Mouse (Mus musculus) c-Kit-positive CD71-negative TER-119-negative erythroid progenitor cells, embryonic 14.5 days (primary cell): ENCODE measurements around the gene Traf5.

Source experiments
- DNase-seq: peaks from one replicate; pipeline ENCODE4 v3.0.0-alpha.2; 2013; ENCODE audit warnings: low read depth

Traf5 gene

GRCm38 (mm10) chr1:191974509-191975405 is 117.6 kb downstream of the Traf5 start:
- DNase-seq: no peak

GRCm38 (mm10) chr1:191969939-191970338 is 122.4 kb downstream of the Traf5 start:
- DNase-seq: no peak

- DNase-seq: peak; percentile 87
These were observed 127.4 kb downstream of the Traf5 start for GRCm38 (mm10) chr1:191964773-191965481.

- DNase-seq: peak; percentile 78
These were observed 128.2 kb downstream of the Traf5 start for GRCm38 (mm10) chr1:191963948-191964772.

GRCm38 (mm10) chr1:191963413-191963812 is 128.9 kb downstream of the Traf5 start:
- DNase-seq: no peak

GRCm38 (mm10) chr1:191960946-191961345 is 131.4 kb downstream of the Traf5 start:
- no peak for DNase-seq

GRCm38 (mm10) chr1:191957321-191957720 is 135.0 kb downstream of the Traf5 start:
- DNase-seq: no peak

GRCm38 (mm10) chr1:191956871-191957270 is 135.5 kb downstream of the Traf5 start:
- DNase-seq: no peak

GRCm38 (mm10) chr1:191956261-191956660 is 136.1 kb downstream of the Traf5 start:
- no peak for DNase-seq

- DNase-seq: no peak
These were observed 137.3 kb downstream of the Traf5 start for GRCm38 (mm10) chr1:191955101-191955500.

GRCm38 (mm10) chr1:191952733-191953335 is 139.5 kb downstream of the Traf5 start:
- DNase-seq: no peak

GRCm38 (mm10) chr1:191950611-191951010 is 141.7 kb downstream of the Traf5 start:
- DNase-seq: no peak

- no peak for DNase-seq
These were observed 143.8 kb downstream of the Traf5 start for GRCm38 (mm10) chr1:191948600-191948999.

GRCm38 (mm10) chr1:191947796-191948195 is 144.6 kb downstream of the Traf5 start:
- DNase-seq: no peak
